Mouse (Mus musculus) brain, embryonic 14.5 days (tissue): ENCODE results near the gene Hist1h2ba.

Experiments
- CTCF ChIP-seq: fragments of 200-500 bp; IDR thresholded peaks from 2 replicates; pipeline ENCODE4 v1.5.1; 2012; ENCODE audit warnings: inconsistent platforms, mild to moderate bottlenecking, moderate library complexity, borderline replicate concordance; ENCODE audit not compliant: insufficient read depth, insufficient read length; ENCODE audit errors: extremely low read depth
- POLR2A ChIP-seq: fragments of 200-500 bp; IDR thresholded peaks from 2 replicates; pipeline ENCODE4 v1.6.1; 2012; ENCODE audit warnings: mild to moderate bottlenecking, inconsistent platforms, borderline replicate concordance; ENCODE audit not compliant: poor library complexity, insufficient read depth, insufficient read length, severe bottlenecking; ENCODE audit errors: extremely low read depth

DNA sequence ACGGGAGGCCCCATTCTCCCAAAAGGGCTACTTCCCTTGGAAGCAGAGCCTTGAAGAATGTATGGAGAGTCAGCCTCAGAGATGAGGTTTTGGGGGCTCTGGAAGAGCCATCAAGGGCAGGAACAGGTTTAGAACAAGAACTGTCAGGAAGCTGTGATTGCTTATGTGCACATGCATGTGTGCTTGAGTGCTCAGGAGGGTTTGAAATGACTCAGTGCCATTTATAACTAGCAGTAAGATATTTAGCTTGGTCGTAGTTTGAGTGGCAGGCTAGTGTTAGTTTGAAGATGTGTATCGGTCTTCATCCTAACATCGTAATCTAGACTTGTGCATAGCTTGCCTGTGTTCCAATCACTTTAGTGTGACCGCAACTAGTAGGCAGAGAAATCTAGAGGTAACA lies 27.1 kb downstream of the Hist1h2ba start:
- TF ChIP-seq CTCF (no peak), POLR2A (no peak)
